Mouse (Mus musculus) hindbrain, embryonic 16.5 days (tissue): ENCODE measurements around the gene Hoxd3. TPM values are rescaled to one million over a fixed set of nuclear protein-coding genes. Genes with fewer than 3 reads are reported as not detected.
A peak's percentile ranks its signal among the peaks of the same experiment; 100 is the strongest.

ENCODE experiments used
- ATAC-seq: fragments of 200-750 bp; cut with Nextera tagmentation; 2 replicates; pipeline ENCODE4 v1.8.0; 2017; ENCODE audit warnings: moderate TSS enrichment, moderate library complexity
- H3K27ac ChIP-seq: fragments of 300-500 bp; sonication (generic); 2 replicates; pipeline ENCODE4 v1.5.1; 2014; ENCODE audit warnings: low read depth, mild to moderate bottlenecking, control low read depth, low read length, moderate library complexity
- H3K27me3 ChIP-seq: fragments of 300-500 bp; sonication (generic); replicated peaks from 2 replicates; pipeline ENCODE4 v1.6.1; 2014; ENCODE audit warnings: low read length; ENCODE audit not compliant: control insufficient read depth, insufficient read depth
- H3K36me3 ChIP-seq: fragments of 300-500 bp; sonication (generic); 2 replicates; pipeline ENCODE4 v1.6.1; 2014; ENCODE audit warnings: mild to moderate bottlenecking, low read length, moderate library complexity, mixed read lengths; ENCODE audit not compliant: control insufficient read depth, insufficient read depth
- H3K4me1 ChIP-seq: fragments of 300-500 bp; sonication (generic); 2 replicates; pipeline ENCODE4 v1.6.1; 2014; ENCODE audit warnings: low read depth, low read length; ENCODE audit not compliant: control insufficient read depth, insufficient read depth
- H3K4me2 ChIP-seq: fragments of 300-500 bp; sonication (generic); 2 replicates; pipeline ENCODE4 v1.6.1; 2014; ENCODE audit warnings: mild to moderate bottlenecking, low read length, control low read depth, moderate library complexity
- H3K4me3 ChIP-seq: fragments of 300-500 bp; sonication (generic); 2 replicates; pipeline ENCODE4 v1.5.1; 2014; ENCODE audit warnings: mild to moderate bottlenecking, low read length, control low read depth, moderate library complexity
- H3K9ac ChIP-seq: fragments of 300-500 bp; sonication (generic); 2 replicates; pipeline ENCODE4 v1.6.1; 2014; ENCODE audit warnings: low read depth, mild to moderate bottlenecking, control low read depth, low read length, moderate library complexity
- H3K9me3 ChIP-seq: fragments of 300-500 bp; sonication (generic); 2 replicates; pipeline ENCODE4 v1.6.1; 2014; ENCODE audit warnings: mild to moderate bottlenecking, low read length, moderate library complexity; ENCODE audit not compliant: control insufficient read depth
- WGBS: fragments of 180-500 bp; shearing (Covaris S2); extraction: QIAGEN DNeasy Blood & Tissue Kit; methylation state at CpG from one replicate; pipeline ENCODE4 v1.1.7; 2014; 5-methylcytosine and 5-hydroxymethylcytosine counted together
- polyA plus RNA-seq: library from polyadenylated mRNA; unstranded; fragments of >200 nt; fragmentation: Nextera tagmentation; extraction: Ambion mirVana; gene quantifications from 2 replicates; pipeline ENCODE4 v1.2.1, GENCODE M21; 2015

The Hoxd3 gene
- polyA plus RNA-seq, 1 experiment from 2014 or later, result 43.8 TPM

- Histone ChIP-seq H3K27me3 (peaks cover 78% of the 10 kb centered on the region), H3K4me2 (no peak overlapping the region), H3K27ac (no peak overlapping the region), H3K4me3 (no peak overlapping the region), H3K36me3 (no peaks in the 10 kb centered on the region), H3K9ac (no peak overlapping the region), H3K4me1 (peaks cover 9% of the 10 kb centered on the region), H3K9me3 (no peaks in the 10 kb centered on the region)
- 2% methylated on average over 3 of the region's 3 CpGs for WGBS
- ATAC-seq, result no peak
These were observed 41.0 kb upstream of the Hoxd3 start for GRCm38 (mm10) chr2:74670632-74671188.

GRCm38 (mm10) chr2:74671847-74672246, 39.9 kb upstream of the Hoxd3 start:
- Histone ChIP-seq H3K27me3 (peaks cover 76% of the 10 kb centered on the region), H3K4me2 (no peak overlapping the region), H3K4me3 (no peak overlapping the region), H3K36me3 (no peaks in the 10 kb centered on the region), H3K9me3 (no peaks in the 10 kb centered on the region), H3K4me1 (peaks cover 9% of the 10 kb centered on the region), H3K9ac (no peak overlapping the region), H3K27ac (no peak overlapping the region)
- no peak for ATAC-seq
- 6% methylated on average over 5 of the region's 5 CpGs for WGBS

GRCm38 (mm10) chr2:74672481-74673362, 39.0 kb upstream of the Hoxd3 start:
- H3K9me3 ChIP-seq, result no peaks in the 10 kb centered on the region
- peak; percentile 54 for ATAC-seq
- H3K9ac ChIP-seq, result no peak overlapping the region
- no peaks in the 10 kb centered on the region for H3K36me3 ChIP-seq
- peaks cover 9% of the 10 kb centered on the region for H3K4me1 ChIP-seq
- peak overlapping the region; percentile 53 for H3K4me2 ChIP-seq
- no peak overlapping the region for H3K27ac ChIP-seq
- 2% methylated on average over 39 of the region's 40 CpGs for WGBS
- H3K27me3 ChIP-seq, result peaks cover 79% of the 10 kb centered on the region
- peak overlapping the region; percentile 25 for H3K4me3 ChIP-seq

GRCm38 (mm10) chr2:74673835-74674425, 37.8 kb upstream of the Hoxd3 start:
- peaks cover 77% of the 10 kb centered on the region for H3K27me3 ChIP-seq
- WGBS, result 1% methylated on average over 24 of the region's 24 CpGs
- H3K9ac ChIP-seq, result no peak overlapping the region
- no peak overlapping the region for H3K27ac ChIP-seq
- H3K4me1 ChIP-seq, result peaks cover 3% of the 10 kb centered on the region
- no peak overlapping the region for H3K4me3 ChIP-seq
- no peaks in the 10 kb centered on the region for H3K9me3 ChIP-seq
- ATAC-seq, result no peak
- H3K4me2 ChIP-seq, result no peak overlapping the region
- H3K36me3 ChIP-seq, result no peaks in the 10 kb centered on the region

- WGBS, result 3% methylated on average over 47 of the region's 47 CpGs
- Histone ChIP-seq H3K9me3 (no peaks in the 10 kb centered on the region), H3K27me3 (peaks cover 84% of the 10 kb centered on the region), H3K36me3 (no peaks in the 10 kb centered on the region), H3K27ac (no peak within 1 kb of the TSS), H3K4me3 (no peak within 1 kb of the TSS), H3K9ac (no peak within 1 kb of the TSS), H3K4me1 (peaks cover 3% of the 10 kb centered on the region), H3K4me2 (no peak within 1 kb of the TSS)
- no peak for ATAC-seq
These were observed 36.7 kb upstream of the Hoxd3 start, which contains the start of gene Hoxd12 for GRCm38 (mm10) chr2:74674881-74675665. Hoxd12 (plus strand) TSS chr2:74675013.

GRCm38 (mm10) chr2:74675666-74676282, 36.0 kb upstream of the Hoxd3 start:
- no peak for ATAC-seq
- Histone ChIP-seq H3K27me3 (peaks cover 87% of the 10 kb centered on the region), H3K9ac (no peak overlapping the region), H3K4me3 (no peak overlapping the region), H3K27ac (no peak overlapping the region), H3K4me1 (peaks cover 3% of the 10 kb centered on the region), H3K36me3 (no peaks in the 10 kb centered on the region), H3K9me3 (no peaks in the 10 kb centered on the region), H3K4me2 (no peak overlapping the region)
- 8% methylated on average over 24 of the region's 24 CpGs for WGBS

- Histone ChIP-seq H3K4me2 (no peak overlapping the region), H3K4me1 (peaks cover 3% of the 10 kb centered on the region), H3K9me3 (no peaks in the 10 kb centered on the region), H3K27ac (no peak overlapping the region), H3K4me3 (no peak overlapping the region), H3K27me3 (peaks cover 89% of the 10 kb centered on the region), H3K9ac (no peak overlapping the region), H3K36me3 (no peaks in the 10 kb centered on the region)
- whole genome bisulfite sequencing, result 4% methylated on average over 9 of the region's 9 CpGs
- no peak for ATAC-seq
These were observed 35.2 kb upstream of the Hoxd3 start for GRCm38 (mm10) chr2:74676376-74677052.

GRCm38 (mm10) chr2:74677106-74677505, 34.6 kb upstream of the Hoxd3 start:
- Histone ChIP-seq H3K4me2 (no peak overlapping the region), H3K9ac (no peak overlapping the region), H3K9me3 (no peaks in the 10 kb centered on the region), H3K36me3 (no peaks in the 10 kb centered on the region), H3K27ac (no peak overlapping the region), H3K4me1 (peaks cover 6% of the 10 kb centered on the region), H3K27me3 (peaks cover 89% of the 10 kb centered on the region), H3K4me3 (no peak overlapping the region)
- ATAC-seq, result no peak
- WGBS, result 13% methylated on average over 2 of the region's 2 CpGs
